Mouse (Mus musculus): ENCODE measurements around the gene Il17re.

Il17re gene

DNA sequence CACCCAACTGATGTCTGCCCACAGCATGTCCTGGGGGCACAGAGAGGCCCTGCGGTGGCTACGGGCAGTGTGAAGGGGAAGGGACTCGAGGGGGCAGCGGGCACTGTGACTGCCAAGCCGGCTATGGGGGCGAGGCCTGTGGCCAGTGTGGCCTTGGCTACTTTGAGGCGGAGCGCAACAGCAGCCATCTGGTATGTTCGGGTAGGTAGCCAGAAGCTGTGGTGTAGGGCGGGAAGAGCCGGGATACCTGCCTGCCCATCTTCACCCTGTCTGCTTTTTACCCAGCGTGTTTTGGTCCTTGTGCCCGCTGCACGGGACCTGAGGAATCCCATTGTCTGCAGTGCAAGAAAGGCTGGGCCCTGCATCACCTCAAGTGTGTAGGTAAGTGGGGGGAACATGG is 31.1 kb downstream of the Il17re start:
- no peak for DNase-seq (ENCODE audit: low spot score)

DNA sequence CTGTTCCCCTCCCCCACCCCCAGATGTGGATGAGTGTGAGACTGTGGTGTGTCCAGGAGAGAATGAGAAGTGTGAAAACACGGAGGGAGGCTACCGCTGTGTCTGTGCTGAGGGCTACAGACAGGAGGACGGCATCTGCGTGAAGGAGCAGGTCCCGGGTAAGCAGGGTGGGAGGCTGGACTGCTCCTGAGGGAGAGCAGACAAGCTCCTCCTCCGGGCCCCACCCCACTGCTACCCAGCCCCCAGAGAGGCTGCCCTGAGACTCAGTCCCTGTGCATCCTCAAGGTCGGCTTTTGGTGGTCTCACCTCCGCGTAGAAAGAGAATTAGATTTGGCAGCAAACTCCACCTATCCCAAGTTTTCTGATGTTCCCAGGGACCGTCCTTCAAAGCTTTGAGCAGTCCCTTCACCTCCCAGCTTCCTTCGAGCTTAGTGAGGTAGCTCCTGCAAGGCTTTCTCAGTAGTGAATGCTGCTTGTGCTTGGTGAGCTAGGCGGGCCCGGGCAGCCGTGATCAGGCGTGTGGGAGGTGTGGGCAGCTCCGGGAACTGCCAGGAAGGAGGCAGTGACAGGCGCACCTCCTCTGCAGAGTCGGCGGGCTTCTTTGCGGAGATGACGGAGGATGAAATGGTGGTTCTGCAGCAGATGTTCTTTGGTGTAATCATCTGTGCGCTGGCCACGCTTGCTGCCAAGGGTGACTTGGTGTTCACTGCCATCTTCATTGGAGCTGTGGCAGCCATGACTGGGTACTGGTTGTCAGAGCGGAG is 34.0 kb downstream of the Il17re start:
- DNase-seq (ENCODE audit: low spot score): no peak

DNA sequence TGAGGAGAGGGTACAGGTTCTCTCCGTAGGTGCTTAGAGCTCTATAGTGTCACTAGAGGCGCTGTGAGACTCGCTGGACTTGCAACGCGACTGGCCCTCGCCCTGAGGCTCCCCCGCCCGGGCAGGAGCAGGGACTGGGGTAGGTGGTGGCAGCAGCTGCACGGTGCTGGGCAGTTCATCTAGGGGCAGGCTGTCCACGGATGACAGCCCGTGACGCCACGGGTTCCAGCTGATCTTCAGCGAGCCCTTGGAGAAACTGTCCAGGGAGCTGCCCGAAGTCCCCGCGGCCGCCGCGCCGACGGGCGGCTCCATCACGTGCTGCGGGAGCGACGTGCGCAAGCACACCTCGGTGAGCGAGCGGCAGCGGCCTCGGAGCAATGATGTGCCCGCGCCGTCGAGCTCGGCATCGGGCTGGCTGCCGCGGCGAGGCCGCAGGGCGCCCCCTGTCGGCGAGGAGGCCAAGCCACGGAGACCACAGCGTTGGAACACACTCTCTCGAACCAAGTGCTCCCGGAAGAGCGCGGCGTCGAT is 36.0 kb downstream of the Il17re start:
- peak; percentile 68 for DNase-seq (ENCODE audit: low spot score)

DNA sequence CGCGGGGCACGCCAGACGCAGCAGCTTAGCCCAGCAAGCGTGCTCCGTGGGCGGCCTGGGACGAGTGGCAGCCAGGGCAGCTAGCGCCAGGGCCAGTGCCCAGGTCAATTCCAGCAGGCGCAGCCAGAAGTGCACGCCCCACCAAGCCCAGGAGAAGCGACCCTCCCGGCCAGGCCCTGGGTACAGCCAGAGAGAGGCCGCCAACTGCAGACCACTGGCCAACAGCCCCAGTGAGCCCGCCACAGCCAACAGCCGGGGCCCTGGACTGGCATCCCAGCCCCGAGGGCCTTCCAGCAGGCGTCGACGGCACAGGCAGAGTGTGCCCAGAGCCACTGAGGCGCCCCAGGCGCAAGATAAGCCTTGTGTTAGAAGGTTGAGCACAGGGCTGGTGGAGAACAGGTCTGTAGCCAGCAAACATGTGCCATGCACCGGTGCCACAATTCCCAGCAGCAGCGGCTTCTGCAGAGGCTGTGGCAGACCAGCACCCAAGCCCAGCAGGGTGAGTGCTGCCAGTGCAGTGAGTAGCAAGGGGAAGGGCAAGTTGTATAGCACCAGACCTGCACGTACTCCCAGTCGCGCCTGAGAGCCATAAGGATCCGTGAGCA is 36.9 kb downstream of the Il17re start:
- DNase-seq (ENCODE audit: low spot score): no peak

DNA sequence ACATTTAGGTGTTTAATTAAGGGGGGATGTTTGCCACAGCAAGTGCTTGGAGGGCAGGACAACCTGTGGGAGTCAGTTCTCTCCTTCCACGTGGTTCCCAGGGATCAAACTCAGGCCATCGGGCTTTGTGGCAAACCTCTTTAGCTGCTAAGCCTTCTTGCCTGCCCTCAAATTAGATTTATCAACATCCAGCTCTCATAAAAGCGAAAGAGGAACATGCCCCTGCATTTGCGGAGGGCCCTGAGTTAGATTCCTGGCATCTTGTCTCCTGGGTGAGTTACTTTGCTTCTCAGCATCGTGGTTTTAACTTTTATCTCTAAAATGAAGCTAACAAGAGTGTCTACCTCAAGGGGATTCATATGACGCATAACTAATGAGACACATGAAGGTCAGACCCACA is 41.1 kb downstream of the Il17re start:
- no peak for DNase-seq (ENCODE audit: low spot score)

DNA sequence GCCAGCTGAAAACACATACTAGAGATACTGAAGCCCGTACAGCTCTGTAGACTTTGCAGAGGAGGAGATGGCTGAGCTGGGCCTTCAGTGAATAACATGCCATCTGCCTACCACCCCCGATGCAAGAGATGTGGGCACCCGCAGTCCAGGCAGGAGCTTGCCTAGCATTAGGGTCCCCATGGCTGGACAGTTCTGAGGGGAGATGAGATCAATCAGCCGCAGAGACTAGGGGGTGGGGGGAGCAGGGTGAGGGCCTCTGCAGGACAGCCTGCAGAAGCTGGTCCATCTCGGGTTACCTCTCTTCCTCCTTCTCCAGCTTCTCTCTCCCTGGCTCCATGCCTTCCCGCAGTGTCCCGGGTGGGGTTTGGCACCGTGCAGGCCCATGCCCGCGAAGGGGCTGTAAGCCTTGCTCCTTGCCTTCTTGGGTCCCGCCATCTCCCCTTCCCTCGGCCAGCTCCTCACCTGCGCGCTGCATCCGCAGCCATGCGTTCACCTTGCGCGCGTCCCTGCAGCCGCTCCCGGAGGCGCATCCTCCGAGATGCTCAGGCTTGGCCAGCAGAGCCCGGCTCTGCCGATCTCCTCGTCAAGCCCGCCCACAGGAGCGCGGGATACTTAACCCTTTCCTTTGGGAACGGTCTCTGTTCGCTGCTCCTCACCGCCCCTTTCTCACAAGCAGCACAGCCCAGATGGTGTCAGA is 43.3 kb downstream of the Il17re start, which contains the start of gene Prrt3:
TSS of gene Prrt3 (minus strand) at position 544 of the 697 bp plus-strand sequence.
- DNase-seq (ENCODE audit: low spot score): no peak

DNA sequence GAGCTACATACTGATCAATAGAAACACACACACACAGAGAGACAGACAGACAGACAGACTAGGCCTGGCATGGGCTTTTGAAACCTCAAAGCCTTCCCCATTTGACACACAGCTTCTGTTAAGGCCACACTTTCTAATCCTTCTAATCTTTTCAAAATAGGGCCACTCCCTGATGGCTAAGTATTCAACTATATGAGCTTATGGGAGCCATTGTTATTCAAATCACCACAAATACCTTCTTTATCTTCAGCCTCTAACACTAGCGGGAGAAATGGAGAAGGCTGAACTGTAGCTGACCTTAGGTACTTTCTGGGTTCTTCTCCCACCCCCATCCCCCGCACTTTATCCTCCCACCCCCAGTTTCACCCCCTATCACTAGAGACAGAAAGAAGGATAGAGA is 44.5 kb downstream of the Il17re start:
- no peak for DNase-seq (ENCODE audit: low spot score)

DNA sequence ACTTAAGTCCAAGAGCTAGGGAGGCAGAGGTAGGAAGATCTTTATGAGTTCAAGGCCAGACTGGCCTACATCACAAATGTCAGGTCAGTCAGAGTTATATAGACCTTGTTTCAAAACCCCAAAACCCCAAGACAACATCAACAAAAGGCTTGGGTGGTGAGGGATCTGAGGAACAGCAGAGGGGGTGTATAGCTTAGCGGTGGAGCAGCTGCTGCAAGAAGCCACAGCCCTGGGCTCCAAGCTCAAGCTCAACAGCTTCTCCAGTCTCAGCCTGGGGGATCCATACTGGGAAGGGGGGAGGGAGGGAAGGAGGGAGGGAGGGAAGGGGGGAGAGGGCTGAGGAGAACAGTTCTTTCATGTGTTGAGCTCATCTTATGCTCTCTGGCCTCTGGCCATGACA is 47.4 kb downstream of the Il17re start:
- DNase-seq (ENCODE audit: low spot score): no peak

DNA sequence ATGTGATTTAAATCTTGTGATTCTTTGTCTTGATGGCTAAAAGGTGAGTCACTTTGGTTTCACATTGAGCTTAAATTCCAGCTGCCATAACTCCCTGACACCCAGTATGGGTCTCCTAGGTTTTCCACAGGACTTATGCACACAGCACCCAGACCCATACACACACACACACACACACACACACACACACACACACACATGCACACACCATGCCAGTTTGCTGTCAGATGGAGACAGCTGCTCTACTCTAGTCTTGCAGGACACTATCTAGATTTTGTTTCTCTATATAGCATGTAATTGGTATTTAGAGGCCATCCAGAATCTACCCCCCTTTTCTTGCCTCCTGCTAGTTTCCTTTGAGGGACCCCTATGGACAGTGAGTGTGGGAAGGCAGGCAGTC is 48.8 kb downstream of the Il17re start:
- DNase-seq (ENCODE audit: low spot score): no peak

DNA sequence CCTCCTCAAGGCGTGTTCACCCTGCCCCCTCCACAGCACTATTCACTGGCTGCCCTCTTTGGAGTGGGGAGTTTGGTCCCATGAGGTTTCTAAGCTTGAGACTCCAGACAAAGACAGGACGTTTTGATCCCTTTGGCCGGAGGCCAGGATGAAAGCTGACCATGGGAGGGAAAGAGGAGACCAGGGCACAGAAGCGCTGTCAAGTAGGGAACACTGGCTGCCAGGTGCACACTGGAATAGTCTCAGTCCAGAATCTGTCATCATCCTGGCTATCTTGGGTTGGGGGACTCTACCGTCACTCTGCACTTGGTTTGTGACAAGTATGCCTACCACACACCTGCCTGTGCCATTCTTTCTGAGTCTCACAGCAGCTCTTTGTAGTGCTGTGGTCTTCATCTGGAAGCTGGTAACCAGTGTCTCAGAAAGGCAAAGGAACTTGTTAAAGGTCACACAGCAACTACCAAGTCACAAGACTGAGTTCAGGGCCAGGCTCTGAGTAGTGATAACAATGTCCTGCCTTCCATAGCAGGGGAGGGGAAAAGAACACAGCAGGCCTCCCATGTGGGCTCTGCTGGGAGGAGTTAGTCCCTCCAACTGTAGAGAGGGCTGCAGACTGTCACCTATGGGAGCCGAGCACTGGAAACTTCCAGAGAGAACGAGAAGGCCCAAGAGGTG is 50.1 kb downstream of the Il17re start:
- DNase-seq (ENCODE audit: low spot score): no peak

DNA sequence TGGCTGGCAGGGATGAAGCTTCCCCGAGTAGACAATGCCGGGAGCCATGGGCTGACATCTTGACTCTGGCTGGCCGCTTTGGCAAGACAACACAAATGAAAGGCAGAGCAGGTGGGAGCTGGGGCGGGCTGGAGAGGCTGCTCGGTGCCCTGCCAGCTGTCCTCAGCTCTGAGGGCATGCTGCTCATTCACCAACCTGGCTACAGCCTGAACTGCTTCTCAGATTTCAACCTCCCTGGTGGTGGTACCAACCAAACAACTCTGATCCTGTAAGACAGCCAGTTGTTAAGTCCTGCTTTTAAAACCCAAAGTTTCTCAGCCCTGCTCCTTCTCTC is 50.6 kb downstream of the Il17re start:
- DNase-seq (ENCODE audit: low spot score): no peak

DNA sequence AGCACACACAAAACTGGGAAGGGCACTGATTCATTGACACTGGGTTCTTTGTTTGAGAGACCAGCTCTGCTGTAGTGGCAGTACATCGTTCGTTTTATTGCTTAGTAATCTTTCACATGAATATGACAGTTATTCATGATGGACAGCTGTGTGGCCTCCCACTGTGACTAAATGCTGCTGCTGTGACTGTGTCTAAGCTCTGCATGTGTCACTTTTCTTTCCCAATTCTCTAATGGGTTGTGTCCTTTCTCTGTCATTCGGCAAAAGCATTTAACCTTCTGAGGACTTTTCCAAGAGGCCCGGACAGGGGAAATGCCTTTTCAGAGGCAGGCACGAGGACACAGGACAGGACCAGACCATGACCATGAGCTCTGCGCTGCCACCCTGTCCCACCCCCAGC is 55.7 kb downstream of the Il17re start:
- DNase-seq (ENCODE audit: low spot score): no peak

DNA sequence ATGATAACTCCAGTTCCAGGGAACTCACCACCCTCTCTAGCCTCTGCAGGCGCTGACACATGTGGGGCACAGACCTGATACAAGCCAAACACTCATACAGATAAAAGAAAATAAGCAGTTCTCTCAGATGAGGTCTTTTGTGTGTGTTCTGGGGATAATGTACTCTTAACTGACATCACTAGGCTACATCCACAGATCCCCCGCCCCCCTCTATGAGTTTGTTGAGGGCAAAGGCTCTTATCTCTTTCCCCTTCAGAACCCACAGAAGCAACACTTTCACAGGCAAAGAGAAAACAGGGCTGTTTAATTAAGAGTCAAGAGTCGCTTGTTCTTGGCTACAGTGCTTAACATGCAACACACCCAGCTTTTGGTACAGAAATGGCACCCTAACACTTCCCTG is 56.3 kb downstream of the Il17re start:
- DNase-seq (ENCODE audit: low spot score): no peak

DNA sequence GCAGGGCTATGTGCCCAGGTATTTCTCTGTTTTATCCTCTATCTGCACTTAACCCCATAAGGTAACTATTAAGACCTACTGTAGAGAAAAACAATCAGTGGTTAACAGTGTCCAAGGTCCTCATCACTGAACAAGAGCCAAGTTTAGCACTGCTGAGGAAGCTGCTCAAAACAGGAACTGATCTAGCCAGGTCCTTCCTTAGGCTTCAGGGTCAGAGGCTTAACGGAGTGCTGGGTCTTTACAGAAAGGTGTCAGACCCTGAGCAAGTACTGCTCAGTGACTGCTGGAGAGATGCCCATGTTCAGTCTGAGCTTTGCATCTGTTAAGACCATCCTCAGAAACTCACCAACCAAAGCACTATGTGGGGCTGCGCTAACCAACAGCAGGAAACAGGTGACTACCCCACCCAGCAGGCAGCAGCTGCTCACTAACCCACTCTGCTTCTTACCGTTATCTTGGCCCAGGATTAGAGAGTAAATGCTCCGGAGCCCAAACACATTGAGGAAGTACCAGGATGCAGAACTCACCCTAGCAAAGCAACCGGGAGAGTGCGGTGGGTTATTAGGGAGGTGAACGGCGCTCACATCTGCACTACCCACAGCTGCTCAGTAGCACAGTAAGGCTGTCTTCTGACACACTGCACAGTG is 59.3 kb downstream of the Il17re start:
- DNase-seq (ENCODE audit: low spot score): no peak

All from c-Kit-positive CD71-positive TER-119-positive erythroid progenitor cells, embryonic 14.5 days (primary cell).